Mouse (Mus musculus): ENCODE results near the gene Syvn1.

The Syvn1 gene

DNA sequence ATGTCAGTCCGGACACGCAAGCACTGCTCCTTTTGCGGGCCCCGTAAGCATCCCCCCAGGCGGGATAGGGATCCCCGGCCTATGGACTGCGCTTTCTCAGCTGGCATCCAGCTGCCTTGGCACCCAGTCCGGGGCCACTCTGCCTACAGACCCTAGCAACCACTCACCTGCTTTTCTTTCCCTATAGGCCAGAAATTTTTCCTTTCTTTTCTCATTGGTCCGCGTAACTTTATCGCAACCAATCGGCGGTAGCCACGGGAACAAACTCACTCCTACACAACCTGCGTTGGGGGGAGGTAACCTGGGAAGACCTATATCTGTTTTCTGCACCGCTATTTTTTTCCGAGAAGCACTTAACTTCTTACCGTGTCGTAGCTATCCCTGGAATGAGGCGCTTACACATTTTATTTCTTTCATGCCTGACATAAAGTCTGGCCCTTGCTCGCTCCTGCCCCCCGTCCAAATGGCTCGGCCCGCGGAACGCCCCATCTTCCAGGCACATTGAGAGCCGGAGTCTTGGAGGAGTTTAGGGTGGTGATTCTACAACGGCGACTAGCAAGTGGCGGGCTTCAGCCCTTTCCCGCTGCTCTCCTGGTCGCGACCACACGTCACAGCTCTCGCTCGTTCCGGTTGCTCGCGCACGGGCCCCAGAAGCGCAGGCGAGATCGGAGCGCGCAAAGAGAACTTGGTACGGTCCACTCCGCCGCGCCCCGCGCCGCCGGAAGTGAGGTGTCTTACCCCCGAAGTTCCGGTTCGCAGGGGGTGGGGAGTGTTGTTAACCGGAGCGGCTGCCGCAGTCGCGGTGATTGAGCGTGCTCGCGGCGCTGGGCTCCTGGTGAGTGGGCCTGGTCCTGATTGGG lies at the start of gene Syvn1:
Gene Syvn1 (plus strand): TSS at position 283 of the 860 bp plus-strand sequence.
- DNase-seq, result peak; percentile 90

DNA sequence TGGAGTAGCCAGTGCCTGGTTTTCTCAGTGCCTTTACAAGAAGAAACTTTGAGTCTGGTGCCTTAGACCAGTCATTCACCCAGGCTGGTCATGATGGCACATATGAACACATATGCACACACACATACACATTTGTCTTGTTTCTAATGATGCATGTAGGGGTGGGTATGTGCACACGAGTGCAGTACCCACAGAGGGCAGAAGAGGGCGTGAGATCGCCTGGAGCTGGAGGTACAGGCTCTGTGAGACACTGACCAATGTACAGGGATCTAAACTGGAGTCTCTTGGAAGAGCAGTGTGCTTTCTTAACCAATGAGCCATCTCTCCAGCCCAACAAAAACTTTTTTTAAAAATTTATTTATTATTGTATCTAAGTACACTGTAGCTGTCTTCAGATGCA lies 48.2 kb upstream of the Syvn1 start:
- no peak for DNase-seq

DNA sequence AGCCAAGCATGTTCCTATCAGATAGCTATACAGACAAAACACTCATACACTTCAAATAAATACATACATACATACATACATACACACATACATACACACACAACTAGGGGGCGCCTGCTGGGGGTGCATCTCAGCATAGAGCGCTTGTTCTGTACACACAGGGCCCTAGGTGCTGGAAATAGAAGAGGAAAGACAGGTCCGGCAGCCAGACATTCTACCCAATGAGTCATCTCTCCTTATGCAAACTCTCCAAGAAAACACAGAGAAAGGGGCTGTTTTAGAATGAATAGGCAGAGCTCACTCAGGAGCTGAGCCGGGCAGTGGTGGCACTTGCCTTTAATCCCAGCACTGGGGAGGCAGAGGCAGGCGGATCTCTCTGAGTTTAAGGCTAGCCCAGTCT lies 46.4 kb upstream of the Syvn1 start:
- DNase-seq, result no peak

DNA sequence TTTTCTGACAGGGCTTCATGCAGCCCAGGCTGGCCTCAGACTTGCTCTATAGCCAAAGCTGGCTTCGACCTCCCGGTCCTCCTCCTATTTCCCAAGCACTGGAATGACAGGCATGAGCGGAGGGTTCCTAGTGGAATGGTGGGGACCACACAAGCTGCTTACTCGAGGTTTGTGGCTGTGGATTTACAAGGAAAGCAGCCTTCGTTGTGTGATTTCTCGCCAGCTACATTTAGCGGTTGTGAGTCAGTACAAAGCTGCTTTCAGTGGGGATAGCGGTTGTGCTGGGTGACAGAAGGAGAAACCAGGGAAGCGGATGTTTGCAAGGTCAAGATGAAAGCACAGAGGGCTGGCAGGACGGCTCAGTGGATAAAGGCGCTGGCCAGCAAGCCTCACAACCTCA lies 40.8 kb upstream of the Syvn1 start:
- DNase-seq, result no peak

DNA sequence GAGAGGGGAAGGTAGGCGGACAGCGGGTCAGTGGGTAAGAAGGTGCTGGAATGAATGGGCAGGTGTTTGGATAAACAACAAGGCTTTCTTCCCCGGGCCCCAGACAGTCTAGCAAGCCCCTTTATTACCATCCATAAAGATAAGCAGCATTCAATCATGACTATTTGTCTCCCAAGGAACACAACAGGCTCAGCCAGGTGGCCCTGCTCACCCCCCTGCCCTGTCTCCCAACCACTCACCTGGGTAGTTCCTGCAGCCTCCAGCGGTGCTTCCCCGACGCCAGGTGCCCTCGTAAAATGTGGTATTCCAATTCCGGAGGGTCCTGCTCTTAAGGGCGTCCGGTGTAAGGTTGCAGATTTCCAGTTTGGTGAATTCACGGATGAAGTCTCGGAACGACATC lies 39.4 kb upstream of the Syvn1 start:
- DNase-seq, result no peak

DNA sequence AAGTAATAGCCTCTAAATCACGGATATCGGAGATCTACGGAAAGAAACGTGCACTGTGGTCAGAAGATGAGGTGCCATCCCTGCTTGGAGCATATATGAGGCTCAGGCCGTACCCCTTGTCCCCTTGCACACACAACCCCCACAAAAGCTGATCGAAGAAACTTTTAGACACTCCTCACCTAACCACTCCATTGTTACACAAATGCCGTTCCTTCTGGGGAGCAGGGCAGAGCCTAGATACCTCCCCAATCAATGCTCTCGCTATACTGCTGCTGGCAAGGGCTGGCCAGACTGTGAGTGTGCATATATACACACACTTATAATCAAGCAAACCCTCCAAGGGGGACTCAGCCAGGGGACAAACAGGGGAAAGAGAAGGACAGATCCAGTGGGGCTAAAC lies 37.2 kb upstream of the Syvn1 start:
- no peak for DNase-seq

DNA sequence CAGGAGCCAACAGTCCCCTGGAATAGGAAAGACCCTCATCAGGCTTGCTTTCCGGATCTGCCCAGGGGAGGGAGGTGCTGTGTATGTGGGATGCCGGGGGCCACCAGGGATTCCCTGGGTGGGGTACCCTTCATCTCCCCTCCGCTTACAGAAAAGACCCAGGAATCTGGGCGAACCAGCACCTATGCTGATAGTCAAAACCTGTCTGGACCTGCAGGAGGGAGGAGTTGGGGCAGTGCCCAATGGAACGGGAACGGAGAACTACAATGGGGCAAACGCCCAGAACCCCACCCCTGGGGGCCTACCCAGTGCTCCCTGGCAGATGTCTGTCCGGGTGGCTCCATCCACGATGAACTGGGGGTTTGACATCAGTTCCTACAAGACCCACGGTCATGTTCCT lies 32.7 kb upstream of the Syvn1 start:
- no peak for DNase-seq

DNA sequence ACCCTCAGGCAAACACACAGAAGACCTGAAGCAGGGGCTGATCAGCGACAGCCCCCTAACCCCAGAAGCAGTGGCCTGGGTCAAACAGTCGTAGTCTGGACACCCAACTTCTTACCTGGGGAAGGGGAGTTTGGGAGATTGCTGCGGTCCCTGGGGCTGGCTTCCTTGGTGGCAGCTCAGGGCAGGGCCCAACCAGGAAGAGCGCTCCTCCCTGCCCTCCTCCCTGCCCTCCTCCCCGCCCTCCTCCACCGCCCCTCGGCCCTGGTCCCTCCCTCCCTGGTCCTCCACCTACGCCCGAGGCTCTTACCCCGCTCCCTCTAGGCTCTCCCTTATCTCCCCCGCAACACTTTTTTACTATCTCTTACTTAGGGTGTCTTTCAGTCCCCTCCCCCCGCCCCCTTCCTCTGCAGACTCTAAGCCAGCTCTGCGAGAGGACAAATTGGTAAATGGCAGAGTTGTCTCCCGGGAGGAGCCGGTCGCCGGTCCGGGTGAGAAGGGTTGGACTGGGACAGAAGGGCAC lies 31.3 kb upstream of the Syvn1 start:
- no peak for DNase-seq

DNA sequence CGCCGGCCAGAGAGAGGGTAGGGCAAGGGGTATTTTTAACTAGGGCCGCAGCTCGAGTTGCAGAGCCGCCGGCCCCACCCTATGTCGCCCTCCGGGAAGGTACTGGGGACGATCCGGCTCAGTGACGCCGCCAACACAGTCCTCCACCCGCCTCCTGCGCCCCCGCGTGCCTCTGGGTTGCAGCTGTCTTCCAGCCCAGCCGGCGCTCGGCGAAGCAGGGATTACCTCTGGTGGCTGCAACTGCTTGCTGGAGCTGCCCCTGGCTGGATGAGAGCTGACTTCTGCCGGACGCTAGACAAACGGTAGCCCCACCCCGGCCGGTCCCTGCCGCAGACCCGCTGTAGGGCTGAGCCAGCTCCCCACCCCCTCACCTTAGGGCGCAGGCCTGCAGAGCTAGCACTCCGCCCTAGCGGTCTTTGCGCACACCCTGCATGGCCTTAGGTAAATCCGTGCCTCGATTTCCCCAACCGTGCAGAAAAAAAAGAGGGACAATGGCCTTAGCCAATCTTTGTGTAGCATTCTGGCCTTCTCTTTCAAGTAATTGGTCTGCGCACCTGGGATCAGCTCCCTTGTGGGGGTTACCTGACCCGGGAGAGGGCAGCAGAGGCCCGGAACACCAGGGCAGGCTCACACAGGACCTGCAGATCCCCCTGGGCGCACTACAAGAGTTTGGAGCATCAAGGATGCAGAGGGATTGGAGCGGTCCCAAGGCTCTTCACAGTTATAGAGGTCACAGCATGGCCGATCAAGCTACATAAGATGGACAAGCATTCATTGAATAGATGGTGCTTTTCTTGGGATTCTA lies 30.7 kb upstream of the Syvn1 start, which contains the start of gene Capn1:
Gene Capn1 (minus strand): TSS at position 387 of the 805 bp plus-strand sequence.
- DNase-seq, result peak; percentile 74

DNA sequence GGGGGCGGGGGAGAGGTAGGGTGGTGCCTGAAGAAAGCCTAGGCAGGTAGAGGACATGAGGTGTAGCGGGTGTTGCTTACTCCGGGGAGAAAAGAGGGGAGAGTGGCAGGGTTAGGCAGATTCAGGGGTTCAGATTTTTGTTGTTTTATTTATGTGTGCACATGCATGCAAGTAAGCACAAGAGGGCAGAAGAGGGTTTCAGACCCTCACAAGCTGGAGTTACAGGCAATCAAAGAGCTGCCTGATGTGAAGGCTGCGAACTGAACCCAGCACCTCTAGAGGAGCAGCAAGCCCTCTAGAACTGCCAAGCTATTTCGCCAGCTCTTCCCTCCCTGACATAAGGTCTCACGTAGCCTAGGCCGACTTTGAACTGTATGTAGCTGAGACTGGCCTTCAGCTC lies 29.8 kb upstream of the Syvn1 start:
- no peak for DNase-seq

DNA sequence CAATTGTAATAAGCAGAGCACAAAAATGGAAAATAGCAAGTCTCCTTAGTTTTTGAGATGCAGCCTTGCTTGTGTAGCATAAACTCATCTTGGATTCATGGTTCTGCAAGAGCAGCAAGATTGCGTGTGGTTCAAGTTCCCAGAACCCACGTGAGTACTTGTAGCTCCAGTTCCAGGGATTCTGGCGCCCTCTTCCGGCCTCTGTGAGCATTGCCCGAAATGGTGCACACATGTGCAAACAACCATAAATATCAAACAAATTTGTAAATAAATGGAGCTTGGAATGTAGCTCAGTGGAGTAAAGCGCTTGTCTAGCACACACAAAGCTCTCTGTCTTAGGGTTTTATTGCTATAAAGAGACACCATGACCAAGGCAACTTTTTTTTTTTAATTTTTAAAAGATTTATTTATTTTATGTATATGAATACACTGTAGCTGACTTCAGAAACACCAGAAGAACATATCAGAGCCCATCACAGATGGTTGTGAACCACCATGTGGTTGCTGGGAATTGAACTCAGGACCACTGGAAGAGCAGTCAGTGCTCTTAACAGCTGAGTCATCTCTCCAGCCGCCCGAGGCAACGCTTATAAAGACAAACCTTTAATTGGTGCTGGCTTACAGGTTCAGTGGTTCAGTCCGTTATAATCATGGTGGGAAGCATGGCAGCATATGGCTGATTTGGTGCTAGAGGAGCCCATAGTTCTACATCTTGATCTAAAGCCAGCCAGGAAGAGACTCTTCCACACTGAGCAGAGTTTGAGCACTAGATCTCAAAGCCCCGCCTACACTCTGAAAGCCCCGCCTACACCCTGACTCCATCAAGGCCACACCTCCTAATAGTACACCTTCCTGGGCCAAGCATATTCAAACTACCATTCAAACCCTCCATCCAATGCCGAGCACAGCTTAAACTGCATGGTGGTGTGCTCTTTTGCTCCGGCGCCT lies 28.0 kb upstream of the Syvn1 start:
- peak; percentile 58 for DNase-seq

DNA sequence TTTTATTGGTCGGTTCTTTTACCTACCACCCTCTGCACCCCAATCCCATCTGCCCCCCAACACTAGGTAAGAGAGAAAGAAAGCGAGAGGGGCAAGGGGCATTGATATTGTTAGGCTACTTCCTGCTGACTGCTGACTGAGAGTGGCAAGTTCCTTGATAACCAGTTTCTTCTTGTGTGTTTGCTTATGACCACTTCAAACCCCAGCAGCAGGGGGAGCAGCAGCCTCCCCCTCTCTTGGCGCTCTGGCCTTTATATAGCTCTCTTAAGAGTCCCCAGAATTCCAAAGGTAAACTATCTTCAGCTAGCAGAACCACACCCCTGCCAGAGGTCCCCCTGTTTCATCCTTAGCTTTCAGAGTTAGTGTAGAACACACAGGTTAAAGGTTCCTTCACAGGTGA lies 26.1 kb upstream of the Syvn1 start:
- DNase-seq, result no peak

DNA sequence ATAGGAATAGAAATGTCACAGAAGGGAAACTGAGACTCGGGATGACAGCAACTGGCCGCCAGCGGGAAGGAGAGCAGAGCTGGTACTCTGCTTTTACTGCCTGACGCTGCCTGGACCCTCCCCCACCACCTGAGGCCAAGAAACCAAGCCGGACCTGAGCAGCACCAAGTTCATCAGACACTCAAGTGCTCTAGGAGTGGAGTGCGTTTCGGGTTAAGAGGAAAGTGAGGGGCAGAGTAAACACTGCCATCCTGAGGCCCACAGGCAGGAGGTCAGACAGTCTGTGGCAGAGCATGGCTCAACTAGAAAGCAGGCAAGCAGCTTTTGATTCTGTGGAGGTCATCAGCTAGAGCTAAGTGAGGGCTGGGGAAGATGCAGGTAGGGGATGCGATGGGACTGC lies 23.3 kb upstream of the Syvn1 start:
- DNase-seq, result no peak

DNA sequence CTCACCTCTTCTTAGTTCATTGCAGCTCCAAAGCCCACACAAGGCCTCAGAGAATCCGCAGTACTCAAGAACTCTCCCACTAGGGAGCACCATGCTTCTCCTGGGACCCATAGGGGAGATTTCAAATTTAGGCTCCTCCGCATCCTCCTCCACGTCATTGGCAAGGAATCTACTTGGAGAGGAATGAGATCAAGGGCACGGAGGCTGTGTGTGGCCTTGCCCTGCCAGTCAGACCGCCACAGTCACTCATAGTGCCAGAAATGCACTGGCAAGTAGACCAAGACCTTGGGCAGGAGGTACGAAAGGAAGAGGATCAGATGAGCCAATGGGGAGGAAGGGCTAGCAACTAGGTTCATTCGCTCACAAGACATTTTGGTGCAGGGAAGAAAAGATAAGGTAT lies 22.4 kb upstream of the Syvn1 start:
- no peak for DNase-seq

DNA sequence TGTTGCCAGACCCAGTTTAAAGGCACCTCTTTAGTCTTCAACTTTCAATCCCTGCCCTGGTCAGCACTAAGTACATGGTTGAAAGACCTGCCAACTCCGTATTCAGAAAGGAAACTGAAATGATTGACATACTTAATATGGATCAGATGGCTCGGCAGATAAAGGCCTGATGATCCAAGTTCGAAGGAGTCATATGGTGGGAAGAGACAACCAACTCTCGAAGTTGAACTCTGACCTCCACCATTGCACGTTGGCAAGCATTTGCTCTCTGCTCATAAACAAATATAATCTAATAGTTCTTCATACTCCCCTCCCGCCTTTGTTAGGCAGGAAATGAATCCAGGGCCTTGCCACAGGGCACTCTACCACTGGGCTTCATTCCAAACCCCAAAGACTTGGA lies 17.4 kb upstream of the Syvn1 start:
- DNase-seq, result no peak

DNA sequence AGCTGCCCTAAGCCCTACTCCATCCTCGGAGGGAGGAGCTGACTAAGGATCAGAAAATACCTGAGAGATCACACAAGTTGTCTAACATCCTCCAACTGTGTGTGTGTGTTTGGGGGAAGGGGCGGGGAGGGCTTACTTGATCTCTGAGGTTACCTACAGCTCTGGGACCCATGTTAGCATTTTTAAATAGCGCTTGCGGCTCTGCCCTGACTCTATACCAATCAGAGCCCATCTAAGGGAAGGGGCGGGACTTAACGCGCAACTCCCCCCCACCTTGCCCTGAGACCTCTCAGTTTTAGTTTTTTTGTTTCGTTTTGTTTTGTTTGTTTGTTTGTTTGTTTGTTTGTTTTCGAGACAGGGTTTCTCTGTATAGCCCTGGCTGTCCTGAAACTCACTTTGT lies 16.9 kb upstream of the Syvn1 start:
- DNase-seq, result no peak

DNA sequence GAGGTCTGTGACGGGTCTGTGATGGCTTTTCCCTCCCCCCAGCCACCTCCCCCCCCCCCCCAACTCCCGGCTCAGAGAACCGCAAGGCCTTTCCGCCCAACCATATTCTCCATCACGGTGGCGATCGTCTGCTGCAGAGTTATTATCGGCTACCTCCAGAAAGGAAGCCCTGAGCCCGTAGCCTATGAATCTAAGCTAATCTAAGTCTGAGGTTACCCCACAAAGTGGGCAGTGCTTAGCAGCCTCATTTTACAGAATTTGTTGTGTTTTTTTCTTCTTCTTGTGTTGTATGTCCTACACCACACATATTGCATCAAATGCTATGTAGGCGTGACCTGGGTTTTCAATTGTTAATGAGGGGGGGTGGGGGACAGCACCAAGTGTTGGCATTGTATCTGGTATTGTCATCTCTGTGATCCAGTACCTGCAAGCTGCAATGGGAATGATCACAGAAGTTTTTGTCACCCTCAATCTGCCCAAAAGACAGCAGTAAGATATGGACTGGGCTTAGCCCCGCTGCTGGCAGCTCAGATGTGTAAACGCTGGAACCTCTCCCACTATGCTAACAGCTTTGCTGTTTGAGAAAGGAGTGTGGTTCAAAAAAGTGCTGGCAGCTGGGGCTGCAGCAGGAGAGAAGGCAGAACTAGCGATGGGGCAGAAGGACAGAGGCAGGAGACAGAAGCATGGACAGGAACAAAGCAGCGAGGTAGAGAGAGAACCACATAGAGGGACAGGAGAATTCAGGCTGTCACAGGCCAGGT lies 15.7 kb upstream of the Syvn1 start:
- DNase-seq, result no peak

DNA sequence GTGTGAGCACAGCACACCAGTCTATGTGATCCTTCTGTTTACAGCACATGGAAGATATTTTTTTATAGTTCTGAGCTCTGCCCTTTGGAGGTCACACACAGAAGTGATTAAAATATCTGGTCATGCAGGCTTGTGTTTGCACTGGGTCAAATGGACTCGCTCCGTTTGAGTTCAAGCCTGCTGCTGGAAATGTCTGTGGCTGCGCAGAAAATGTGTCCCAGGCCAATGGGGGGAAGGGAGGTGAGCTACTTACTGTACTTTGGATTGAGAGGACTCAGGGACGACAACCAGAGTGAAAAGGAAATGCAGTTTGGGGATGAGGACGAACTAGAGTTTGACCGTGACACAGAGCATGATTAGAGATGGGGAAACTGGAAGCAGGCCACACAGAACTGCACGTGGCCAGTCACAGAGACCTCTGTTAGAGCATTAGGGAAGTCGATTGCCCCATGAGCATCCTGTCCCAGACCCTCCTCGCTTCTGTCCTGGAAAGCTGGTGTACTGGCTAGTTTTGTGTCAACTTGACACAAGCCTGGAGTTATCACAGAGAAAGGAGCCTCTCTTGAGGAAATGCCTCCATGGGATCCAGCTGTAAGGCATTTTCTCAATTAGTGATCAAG lies 10.3 kb upstream of the Syvn1 start:
- DNase-seq, result no peak

DNA sequence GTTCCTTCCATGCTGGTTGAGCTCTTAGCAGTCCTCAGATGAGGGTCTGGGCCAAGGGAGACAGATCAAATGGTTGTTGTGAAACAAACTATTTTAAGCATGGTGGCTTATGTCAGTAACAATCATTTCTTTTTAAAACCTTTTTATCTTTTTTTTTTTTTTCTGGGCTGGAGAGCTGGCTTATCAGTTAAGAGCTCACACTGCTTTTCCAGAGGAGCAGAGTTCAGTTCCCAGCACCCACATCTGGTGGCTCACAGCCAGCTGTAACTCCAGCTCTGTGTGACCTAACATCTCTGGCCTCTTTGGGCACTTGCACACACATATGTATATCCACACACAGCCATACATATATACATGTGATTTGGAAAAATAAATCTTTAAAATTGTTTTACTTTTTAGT lies 8.7 kb upstream of the Syvn1 start:
- DNase-seq, result no peak

DNA sequence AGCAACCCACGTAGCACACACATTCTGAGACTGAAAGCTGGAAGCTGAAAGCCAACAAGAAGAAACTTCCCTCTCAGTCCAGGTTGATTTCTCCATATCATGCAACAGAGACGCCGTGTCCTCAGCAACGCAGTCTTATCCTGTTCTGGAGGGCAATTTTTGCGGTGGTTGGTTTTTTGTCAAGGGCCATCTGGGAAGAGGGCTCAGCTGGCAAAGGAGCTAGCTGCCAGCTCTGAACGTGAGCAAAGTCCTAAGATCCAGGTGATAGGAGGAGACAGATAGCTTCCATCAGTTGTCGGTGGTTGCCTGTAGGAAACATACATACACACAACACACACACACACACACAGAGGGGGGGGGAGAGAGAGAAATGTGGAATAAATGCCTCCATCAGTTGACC lies 8.1 kb upstream of the Syvn1 start:
- DNase-seq, result no peak

DNA sequence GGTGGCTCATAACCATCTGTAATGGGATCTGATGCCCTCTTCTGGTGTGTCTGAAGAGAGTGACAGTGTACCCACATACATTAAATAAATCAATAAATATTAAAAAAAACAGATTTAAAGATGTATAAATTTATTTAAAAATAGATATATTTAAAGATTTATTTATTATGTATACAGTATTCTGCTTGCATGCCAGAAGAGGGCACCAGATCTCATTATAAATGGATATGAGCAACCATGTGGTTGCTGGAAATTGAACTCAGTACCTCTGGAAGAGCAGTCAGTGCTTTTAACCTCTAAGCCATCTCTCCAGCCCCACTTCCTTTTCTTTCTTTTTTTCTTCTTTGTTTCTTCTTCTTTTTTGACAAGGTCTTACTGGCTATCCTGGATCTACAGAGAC lies 6.4 kb upstream of the Syvn1 start:
- DNase-seq, result no peak

DNA sequence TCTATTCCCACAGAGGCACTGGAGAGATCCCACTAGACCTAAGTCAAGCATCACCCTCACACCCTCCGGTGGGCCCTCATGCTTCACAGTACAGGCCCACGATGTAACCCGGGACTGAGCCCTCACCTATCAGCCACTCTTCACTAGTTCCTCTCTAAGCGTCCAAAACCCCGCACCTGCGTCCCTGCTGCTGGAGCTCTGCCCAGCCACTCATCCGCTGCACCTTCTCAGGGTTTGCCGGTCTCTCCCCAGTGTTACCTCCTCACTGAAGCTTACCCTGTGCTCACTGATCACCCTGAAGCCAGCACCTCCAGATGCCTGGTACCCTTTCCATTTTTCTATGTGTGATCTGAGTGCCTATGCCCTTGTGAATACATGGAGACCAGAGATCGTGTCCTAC lies 4.1 kb upstream of the Syvn1 start:
- no peak for DNase-seq

Data from right cerebral cortex, postnatal 25 days (tissue).